Mouse (Mus musculus) heart, embryonic 14.5 days (tissue): Measurements from ENCODE around the gene 9130023H24Rik. TPM values are rescaled to one million over a fixed set of nuclear protein-coding genes. Genes with fewer than 3 reads are reported as not detected.

Experiments
- ATAC-seq: fragments of 200-750 bp; cut with Nextera tagmentation; 2 replicates; pipeline ENCODE4 v1.8.0; 2017; ENCODE audit warnings: low read depth, moderate TSS enrichment; ENCODE audit not compliant: insufficient number of reproducible peaks, insufficient read depth, low FRiP score
- H3K27ac ChIP-seq, 2 experiments: fragments of 200-500 bp in 1 of 2; fragments of 300-500 bp in 1 of 2; sonication (generic) in 1 of 2; replicated peaks in 1 of 2; 2 replicates each; pipeline ENCODE4 v1.5.1; 2012 to 2014; ENCODE audit warnings: low read depth in 2 of 2, low read length in 2 of 2, control low read depth in 1 of 2, mild to moderate bottlenecking in 1 of 2, mixed read lengths in 1 of 2; ENCODE audit not compliant: control insufficient read depth in 1 of 2, insufficient read depth in 1 of 2
- H3K27me3 ChIP-seq: fragments of 300-500 bp; sonication (generic); 2 replicates; pipeline ENCODE4 v1.6.1; 2014; ENCODE audit warnings: mild to moderate bottlenecking, low read length, control low read depth; ENCODE audit not compliant: control insufficient read depth, insufficient read depth
- H3K36me3 ChIP-seq: fragments of 300-500 bp; sonication (generic); 2 replicates; pipeline ENCODE4 v1.6.1; 2014; ENCODE audit warnings: mild to moderate bottlenecking, control low read depth, low read length, mixed read lengths; ENCODE audit not compliant: control insufficient read depth, insufficient read depth
- H3K4me1 ChIP-seq, 2 experiments: fragments of 200-500 bp in 1 of 2; fragments of 300-500 bp in 1 of 2; sonication (generic) in 1 of 2; 2 replicates each; pipeline ENCODE4 v1.6.1; 2012 to 2014; ENCODE audit warnings: low read length in 2 of 2, control low read depth in 1 of 2, mixed read lengths in 1 of 2; ENCODE audit not compliant: control insufficient read depth in 2 of 2, insufficient read depth in 2 of 2
- H3K4me2 ChIP-seq: fragments of 300-500 bp; sonication (generic); 2 replicates; pipeline ENCODE4 v1.6.1; 2014; ENCODE audit warnings: mild to moderate bottlenecking, low read length
- H3K4me3 ChIP-seq, 2 experiments: fragments of 200-500 bp in 1 of 2; fragments of 300-500 bp in 1 of 2; sonication (generic) in 1 of 2; 2 replicates each; pipeline ENCODE4 v1.5.1; 2012 to 2014; ENCODE audit warnings: low read length in 2 of 2, mild to moderate bottlenecking in 2 of 2, control low read depth in 1 of 2, low read depth in 1 of 2, moderate library complexity in 1 of 2; ENCODE audit not compliant: control insufficient read depth in 1 of 2, insufficient read depth in 1 of 2
- H3K9ac ChIP-seq: fragments of 300-500 bp; sonication (generic); 2 replicates; pipeline ENCODE4 v1.6.1; 2014; ENCODE audit warnings: mild to moderate bottlenecking, low read length
- H3K9me3 ChIP-seq: fragments of 300-500 bp; sonication (generic); 2 replicates; pipeline ENCODE4 v1.6.1; 2016; ENCODE audit warnings: low read length, control low read depth; ENCODE audit not compliant: control insufficient read depth
- WGBS: fragments of 180-500 bp; shearing (Covaris S2); extraction: QIAGEN DNeasy Blood & Tissue Kit; methylation state at CpG from one replicate; pipeline ENCODE4 v1.1.7; 2014; 5-methylcytosine and 5-hydroxymethylcytosine counted together
- polyA plus RNA-seq: library from polyadenylated mRNA; unstranded; fragments of >200 nt; fragmentation: Nextera tagmentation; extraction: Ambion mirVana; gene quantifications from 2 replicates; pipeline ENCODE4 v1.2.1, GENCODE M21; 2014

The 9130023H24Rik gene
- polyA plus RNA-seq, 1 experiment from 2014 or later = 7.4 TPM

GRCm38 (mm10) chr7:128271496-128271895 lies 33.7 kb upstream of the 9130023H24Rik start:
- H3K27me3 ChIP-seq = no peaks in the 10 kb centered on the region
- H3K4me1 ChIP-seq = peaks cover 0 to 7% of the 10 kb centered on the region in 2 experiments; a peak in 3 of 4 replicates
- no peak overlapping the region for H3K4me2 ChIP-seq
- peaks cover 51% of the 10 kb centered on the region for H3K36me3 ChIP-seq
- no peak overlapping the region for H3K9ac ChIP-seq
- H3K9me3 ChIP-seq = no peaks in the 10 kb centered on the region
- WGBS = 93% methylated on average over 9 of the region's 9 CpGs
- ATAC-seq = no peak
- no peak overlapping the region for H3K4me3 ChIP-seq
- H3K27ac ChIP-seq = no peak overlapping the region

GRCm38 (mm10) chr7:128270431-128270850 lies 32.6 kb upstream of the 9130023H24Rik start:
- peaks cover 41% of the 10 kb centered on the region for H3K36me3 ChIP-seq
- peak overlapping the region; percentile 30; the same call in 1 of the 2 replicates for H3K4me2 ChIP-seq
- H3K9ac ChIP-seq = no peak overlapping the region
- no peak overlapping the region for H3K4me3 ChIP-seq
- H3K9me3 ChIP-seq = no peaks in the 10 kb centered on the region
- ATAC-seq = peak; percentile 53; the same call in 1 of the 2 replicates
- 25% methylated on average over 13 of the region's 13 CpGs for WGBS
- H3K4me1 ChIP-seq = peaks cover 0 to 7% of the 10 kb centered on the region in 2 experiments; a peak in 3 of 4 replicates
- no peaks in the 10 kb centered on the region for H3K27me3 ChIP-seq
- H3K27ac ChIP-seq = no peak overlapping the region

GRCm38 (mm10) chr7:128267813-128268212 lies 30.0 kb upstream of the 9130023H24Rik start:
- H3K27me3 ChIP-seq = no peaks in the 10 kb centered on the region
- H3K9ac ChIP-seq = no peak overlapping the region
- no peak overlapping the region for H3K27ac ChIP-seq
- no peak overlapping the region for H3K4me2 ChIP-seq
- WGBS = 76% methylated on average over 7 of the region's 7 CpGs
- H3K4me3 ChIP-seq = no peak overlapping the region
- no peaks in the 10 kb centered on the region for H3K9me3 ChIP-seq
- H3K4me1 ChIP-seq = peaks cover 0 to 7% of the 10 kb centered on the region in 2 experiments; a peak in 3 of 4 replicates
- H3K36me3 ChIP-seq = peaks cover 15% of the 10 kb centered on the region
- ATAC-seq = no peak

DNA sequence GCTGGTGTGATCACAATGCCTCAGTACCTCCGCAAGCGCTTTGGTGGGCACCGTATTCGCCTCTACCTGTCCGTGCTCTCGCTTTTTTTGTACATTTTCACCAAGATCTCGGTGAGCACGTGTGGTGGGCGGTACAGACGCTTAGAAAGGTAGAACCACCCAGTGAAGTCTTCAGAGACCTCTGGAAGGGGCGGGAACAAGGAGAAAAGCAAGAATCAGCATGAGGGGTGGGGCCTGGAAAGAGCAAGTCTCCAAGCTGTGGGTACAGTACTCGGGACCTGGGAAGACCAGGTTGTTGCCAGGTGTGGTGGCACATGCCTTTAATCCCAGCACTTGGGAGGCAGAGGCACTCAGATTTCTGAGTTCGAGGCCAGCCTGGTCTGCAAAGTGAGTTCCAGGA lies 29.6 kb upstream of the 9130023H24Rik start:
- peaks cover 0 to 7% of the 10 kb centered on the region in 2 experiments; a peak in 3 of 4 replicates for H3K4me1 ChIP-seq
- WGBS = 61% methylated on average over 13 of the region's 13 CpGs
- no peak overlapping the region for H3K4me2 ChIP-seq
- no peak for ATAC-seq
- no peak overlapping the region for H3K27ac ChIP-seq
- no peak overlapping the region for H3K4me3 ChIP-seq
- no peak overlapping the region for H3K9ac ChIP-seq
- H3K27me3 ChIP-seq = no peaks in the 10 kb centered on the region
- H3K9me3 ChIP-seq = no peaks in the 10 kb centered on the region
- peaks cover 12% of the 10 kb centered on the region for H3K36me3 ChIP-seq

GRCm38 (mm10) chr7:128266056-128266455 lies 28.2 kb upstream of the 9130023H24Rik start:
- Histone ChIP-seq H3K4me1 (peaks cover 0 to 7% of the 10 kb centered on the region in 2 experiments; a peak in 3 of 4 replicates), H3K9me3 (no peaks in the 10 kb centered on the region), H3K36me3 (no peaks in the 10 kb centered on the region), H3K9ac (no peak overlapping the region), H3K27ac (no peak overlapping the region), H3K27me3 (no peaks in the 10 kb centered on the region), H3K4me2 (no peak overlapping the region), H3K4me3 (no peak overlapping the region)
- 75% methylated on average over 5 of the region's 5 CpGs for WGBS
- ATAC-seq = no peak

DNA sequence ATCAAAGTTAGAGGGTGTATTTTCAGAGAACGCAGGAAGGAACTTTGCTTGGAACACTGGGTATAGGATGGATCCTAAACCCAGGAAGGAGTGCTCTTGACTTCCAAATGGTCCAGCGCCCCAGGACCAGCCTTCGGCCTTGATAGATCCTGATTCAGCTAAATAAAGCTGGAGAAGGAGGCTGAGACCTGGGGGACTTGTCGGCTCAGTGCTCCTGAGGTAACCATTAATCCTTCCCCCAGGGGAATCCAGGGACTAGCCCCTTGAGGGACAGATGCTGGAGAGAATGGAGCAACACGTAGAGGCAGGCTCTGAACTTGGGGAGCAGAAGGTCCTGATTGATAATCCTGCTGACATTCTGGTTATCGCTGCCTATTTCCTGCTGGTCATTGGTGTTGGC lies 27.6 kb upstream of the 9130023H24Rik start, which contains the start of gene Slc5a2:
Gene Slc5a2 (plus strand): TSS at position 247 of the 400 bp plus-strand sequence.
- no peak within 1 kb of the TSS for H3K4me3 ChIP-seq
- 83% methylated on average over 6 of the region's 6 CpGs for WGBS

DNA sequence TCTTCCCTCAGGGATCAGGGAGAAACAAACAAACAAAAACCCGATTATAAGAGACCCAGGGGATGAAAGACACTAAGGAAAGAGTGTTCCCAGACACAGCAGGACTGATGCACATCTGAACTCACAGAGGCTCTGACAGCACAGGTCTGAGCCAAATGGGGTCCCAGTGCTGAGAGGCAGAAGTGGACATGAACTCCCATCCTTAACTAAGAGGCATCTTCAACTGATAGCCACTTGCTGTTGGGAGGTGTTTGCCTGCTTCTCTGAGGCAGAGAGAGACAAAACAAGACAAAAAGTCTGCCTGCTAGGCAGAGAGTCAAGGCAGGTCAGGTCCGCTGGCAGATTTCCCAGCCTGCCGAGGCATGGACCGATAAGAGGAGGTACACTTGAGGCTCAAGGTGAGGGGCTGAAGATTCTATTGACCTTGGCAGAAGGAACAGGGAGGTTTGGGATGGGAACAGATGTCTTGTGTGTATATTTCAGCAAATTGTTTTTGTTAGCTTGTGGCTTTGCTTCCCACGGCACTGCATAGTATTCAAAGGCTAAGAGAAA lies 19.0 kb upstream of the 9130023H24Rik start:
- H3K9me3 ChIP-seq = no peaks in the 10 kb centered on the region
- peaks cover 12 to 14% of the 10 kb centered on the region in 2 experiments for H3K4me1 ChIP-seq
- 0 out of 2 replicates have a peak, but pooled peaks have one; percentile 40 for ATAC-seq
- WGBS = 12% methylated on average over 5 of the region's 5 CpGs
- H3K4me2 ChIP-seq = peak overlapping the region; percentile 32
- H3K27ac ChIP-seq = peak overlapping the region in 1 of 2 experiments; percentile 62; a peak in 2 of 4 replicates
- H3K9ac ChIP-seq = peak overlapping the region; percentile 21
- H3K36me3 ChIP-seq = peaks cover 28% of the 10 kb centered on the region
- no peak overlapping the region for H3K4me3 ChIP-seq
- no peaks in the 10 kb centered on the region for H3K27me3 ChIP-seq

More for the DNA sequence above, 27.6 kb upstream of the 9130023H24Rik start, which contains the start of gene Slc5a2:
- ATAC-seq = no peak
- Histone ChIP-seq H3K9me3 (no peaks in the 10 kb centered on the region), H3K27me3 (no peaks in the 10 kb centered on the region), H3K36me3 (no peaks in the 10 kb centered on the region), H3K4me2 (no peak within 1 kb of the TSS), H3K27ac (no peak within 1 kb of the TSS), H3K9ac (no peak within 1 kb of the TSS), H3K4me1 (peaks cover 0 to 4% of the 10 kb centered on the region in 2 experiments; a peak in 2 of 4 replicates)
